Mouse (Mus musculus): ENCODE data around the gene Ppp5c. TPM values are rescaled to one million over a fixed set of nuclear protein-coding genes. Genes with fewer than 3 reads are reported as not detected.

The Ppp5c gene
- total RNA-seq, 2 experiments from 2014 or later, result 146 to 147 TPM

DNA sequence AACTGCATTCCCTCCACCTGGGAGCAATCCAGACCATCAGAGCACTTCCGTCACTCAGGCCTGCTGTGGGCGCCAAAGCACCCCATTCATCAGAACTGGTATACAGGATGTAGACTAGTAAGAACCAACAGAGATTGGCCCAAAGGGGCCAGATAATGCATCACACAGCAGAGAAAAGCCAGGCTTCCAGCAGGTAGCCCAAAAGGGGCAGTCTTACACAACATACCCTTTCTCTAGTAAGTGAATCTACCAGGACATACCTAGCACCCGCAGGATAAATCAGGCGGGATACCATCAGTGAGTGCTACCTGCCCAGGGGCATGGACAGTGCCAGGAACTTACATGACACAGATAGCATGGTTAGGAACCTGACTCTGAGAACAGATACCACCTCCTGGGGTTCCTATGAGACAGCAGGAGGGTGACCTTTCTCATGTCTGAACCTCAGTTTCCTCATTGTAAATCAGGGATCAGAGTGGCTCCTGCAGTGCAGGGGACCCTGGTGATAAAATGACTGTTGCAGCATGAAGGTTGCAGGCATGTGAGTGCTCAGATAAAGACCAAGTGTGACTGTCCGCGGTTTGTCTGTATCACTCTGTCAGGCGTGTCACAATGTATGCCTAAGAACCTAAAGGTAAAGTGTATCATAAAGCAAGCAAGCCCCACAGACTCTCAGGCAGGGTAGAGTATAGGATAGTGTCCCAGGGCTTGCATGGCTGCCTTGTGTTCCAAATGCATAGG, 8.1 kb downstream of the Ppp5c start:
- DNase-seq (ENCODE audit: low spot score in 2 of 2), result no peak

DNA sequence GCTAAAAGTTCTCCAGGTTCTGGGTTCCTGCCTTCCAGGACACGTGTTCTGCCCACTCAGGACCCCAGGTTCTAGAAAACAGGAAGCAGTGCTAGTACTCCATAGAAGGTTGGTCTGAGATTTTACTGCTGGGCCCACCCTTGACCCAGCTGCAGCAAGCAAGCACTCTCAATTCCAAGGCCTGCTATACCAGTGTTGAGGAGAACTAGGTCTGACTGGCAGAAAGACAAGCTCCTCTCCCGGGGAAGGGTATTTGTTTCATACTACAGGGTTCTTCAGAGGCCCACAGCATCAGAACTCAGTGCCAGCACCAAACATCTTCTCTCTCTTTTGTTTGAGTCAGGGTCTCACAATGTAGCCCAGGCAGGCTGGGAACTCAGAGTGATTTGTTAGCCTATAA, 9.8 kb downstream of the Ppp5c start:
- no peak for DNase-seq (ENCODE audit: low spot score in 2 of 2)

DNA sequence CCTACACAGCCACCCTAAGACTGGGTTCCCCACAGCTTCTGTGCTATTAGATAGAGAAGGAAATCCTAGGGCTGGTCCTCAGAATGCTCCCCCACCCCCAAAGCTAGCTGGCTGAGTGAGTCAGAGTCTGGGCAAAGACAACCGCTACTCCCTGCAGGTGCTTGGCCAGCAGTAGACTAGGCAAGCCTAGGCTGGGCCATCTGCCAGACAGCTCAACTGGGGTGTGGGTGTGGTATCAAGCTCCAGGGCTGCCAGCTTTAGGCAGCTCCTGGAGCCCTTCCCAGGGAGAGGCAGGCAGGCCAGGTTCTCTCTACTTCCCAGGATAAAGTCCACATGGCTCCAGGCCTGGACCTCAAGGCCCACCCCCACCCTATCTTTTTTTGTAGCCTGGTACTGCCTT, 10.7 kb downstream of the Ppp5c start:
- DNase-seq (ENCODE audit: low spot score in 2 of 2), result peak; percentile 92 to 96

DNA sequence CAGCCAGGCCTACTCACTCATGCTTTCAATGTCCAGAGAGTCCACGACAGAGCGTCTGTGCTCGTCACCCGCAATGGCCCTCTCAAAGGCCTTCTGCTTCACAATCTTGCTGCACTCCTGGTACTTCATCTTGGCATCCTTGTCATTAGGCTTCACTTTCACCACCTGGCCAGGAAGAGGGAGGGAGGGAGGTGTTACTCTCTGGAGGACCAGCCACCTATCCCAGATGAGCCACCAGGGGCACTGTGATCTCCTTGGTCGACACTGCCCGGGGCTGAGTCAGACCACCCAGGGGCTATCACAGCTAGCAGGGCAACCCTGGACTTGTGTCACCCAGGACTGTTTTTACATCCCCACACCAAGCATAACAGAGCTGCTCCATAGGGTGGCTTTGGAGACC, 12.3 kb downstream of the Ppp5c start:
- no peak for DNase-seq (ENCODE audit: low spot score in 2 of 2)

DNA sequence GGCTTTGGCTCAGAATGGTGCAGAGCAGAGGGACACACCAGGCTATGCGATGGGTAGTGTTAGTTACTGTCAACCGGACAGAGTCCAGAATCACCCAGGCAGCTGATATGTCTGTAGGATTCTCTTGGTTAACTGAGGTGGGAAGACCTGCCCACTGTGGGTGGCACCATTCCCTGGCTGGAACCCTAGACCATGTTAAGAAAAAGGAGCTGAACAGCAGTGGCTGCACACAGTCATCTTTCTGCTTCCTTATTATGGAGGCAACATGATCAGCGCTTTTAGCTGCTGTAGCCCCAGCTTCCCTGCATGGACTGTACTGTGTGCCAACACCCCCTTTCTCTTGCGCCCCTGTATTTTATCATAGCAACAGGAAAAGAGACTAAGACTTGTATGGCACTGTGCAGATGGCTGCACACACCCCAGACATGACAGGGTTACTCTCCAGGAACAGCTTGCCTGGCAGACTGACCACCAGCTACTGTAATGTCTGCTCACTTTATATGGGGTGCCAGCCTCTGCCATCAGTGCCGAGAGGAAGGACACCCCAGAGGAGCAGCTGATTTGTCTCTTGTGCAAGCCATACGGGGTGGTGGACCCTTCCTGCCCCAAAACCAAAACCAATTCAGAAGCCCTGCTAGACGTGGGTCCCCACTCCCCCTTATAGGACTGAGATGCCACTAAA, 15.7 kb downstream of the Ppp5c start:
- no peak for DNase-seq (ENCODE audit: low spot score in 2 of 2)

DNA sequence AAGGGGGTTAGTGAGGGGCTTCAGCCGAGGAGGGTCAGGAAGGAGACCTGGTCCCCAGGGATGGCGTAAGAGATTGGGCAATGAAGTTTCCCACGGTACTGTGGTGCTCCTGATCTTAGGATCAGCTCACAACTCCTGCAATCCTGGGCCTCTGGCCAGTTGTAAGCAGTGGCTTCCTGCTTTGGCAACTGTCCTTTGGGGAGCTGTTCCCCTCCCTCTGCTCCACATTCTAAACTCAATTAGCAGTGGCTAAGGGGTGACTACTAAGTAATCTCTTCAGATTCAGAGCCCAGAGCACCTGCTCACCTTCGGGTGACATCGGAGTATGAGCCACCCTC, 17.7 kb downstream of the Ppp5c start:
- no peak for DNase-seq (ENCODE audit: low spot score in 2 of 2)

DNA sequence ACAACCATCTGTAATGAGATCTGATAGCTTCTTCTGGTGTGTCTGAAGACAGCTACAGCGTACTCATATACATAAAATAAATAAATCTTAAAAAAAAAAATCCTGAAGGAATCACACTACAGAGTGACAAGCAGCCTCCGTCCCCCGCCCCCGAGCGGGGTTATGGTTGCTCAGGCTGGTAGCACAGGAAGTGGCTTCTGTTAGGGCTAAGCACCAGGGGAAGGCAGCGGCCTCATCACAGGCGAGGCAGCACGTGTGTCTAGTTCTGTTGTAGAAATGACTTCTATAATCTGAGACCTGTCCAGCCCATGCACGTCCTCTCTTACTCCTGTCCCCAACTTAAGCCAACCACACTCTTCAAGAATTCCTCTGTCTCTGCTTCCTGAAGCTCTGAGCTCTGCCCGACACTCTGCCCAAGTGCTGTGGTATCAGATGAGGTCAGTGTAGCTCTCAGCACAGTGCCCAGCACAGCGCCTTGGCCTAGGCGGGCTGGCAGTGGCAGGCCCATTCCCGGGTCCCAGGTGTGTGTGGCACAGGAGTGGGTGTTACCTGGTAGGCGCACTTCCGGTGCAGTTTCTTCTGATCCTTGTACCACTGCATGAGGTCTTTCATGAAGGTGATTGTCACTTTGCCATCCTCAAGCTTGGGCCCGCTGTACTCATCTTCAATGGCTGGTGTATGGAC, 18.3 kb downstream of the Ppp5c start:
- DNase-seq (ENCODE audit: low spot score in 2 of 2), result no peak

DNA sequence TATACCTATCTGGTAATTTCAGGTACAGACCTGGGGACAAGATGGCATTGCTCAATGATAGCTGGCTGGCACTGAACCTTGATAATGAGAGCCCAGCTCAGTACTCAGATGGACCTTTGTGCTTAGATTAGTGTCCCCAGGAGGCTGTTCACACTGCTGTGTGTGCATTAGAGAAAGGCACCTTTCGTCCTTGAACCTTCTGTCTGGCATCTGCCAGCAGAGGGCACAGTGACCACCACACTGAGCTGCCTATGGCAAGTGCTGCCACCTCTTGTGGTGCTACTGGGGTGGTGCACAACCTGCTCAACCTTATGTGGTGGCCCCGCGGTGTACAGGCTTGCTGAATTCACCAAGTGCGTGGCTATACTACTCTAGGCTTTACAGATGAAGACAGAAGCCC, 20.4 kb downstream of the Ppp5c start:
- DNase-seq (ENCODE audit: low spot score in 2 of 2), result no peak

DNA sequence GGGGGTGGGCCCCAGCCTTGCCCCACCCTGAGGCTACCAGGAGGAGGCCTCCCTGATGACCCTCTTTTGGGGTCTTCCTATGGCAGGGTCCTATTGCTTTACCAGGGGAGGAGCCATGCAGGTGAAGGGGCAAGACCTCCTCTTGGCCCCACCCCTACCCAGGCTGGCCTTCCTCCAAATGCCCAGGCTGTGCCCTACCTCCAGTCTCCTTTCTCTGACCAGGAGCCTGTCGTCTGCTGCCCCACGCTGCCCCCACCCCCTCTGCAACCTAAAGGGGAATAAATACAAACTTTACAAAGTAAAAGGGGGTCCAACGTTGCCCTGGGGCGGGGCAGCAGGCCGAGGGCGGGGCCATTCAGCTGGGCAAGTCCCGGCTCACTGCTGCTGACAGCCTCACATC, 23.0 kb downstream of the Ppp5c start:
- DNase-seq (ENCODE audit: low spot score in 2 of 2), result no peak

DNA sequence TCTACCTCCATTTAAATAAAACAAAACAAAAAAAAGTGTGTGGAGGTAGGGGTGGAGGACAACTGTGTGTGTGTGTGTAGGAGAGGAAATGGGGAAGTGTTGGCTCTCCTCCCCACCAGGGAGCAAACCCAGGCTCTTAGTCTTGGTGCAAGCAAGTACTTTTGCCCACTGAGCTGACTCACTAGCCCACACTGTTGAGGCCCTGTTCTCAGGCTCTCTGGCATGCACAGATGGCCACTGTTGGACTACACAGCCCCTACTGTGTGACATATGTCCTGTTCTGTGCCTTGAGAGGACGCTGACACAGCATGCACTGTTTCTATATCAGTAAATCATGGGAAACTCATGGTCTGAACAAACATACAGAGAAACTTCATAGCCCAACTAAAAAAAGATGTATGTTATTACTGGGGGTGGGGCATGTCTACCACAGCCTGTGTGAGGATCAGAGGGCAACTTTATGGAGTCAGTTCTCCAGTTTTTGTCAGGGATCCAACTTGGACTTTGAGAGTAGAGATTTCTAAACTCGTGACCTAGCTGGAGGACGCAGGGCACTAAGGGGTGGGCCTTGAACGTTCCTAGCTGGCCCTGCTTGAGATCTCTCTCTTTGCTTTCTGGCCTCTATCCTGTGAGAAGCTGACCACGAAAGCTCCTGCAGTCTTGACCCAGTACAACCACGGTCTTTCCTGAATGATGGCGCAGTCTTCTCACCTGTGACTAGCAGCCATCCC, 24.3 kb downstream of the Ppp5c start:
- DNase-seq (ENCODE audit: low spot score in 2 of 2), result no peak

DNA sequence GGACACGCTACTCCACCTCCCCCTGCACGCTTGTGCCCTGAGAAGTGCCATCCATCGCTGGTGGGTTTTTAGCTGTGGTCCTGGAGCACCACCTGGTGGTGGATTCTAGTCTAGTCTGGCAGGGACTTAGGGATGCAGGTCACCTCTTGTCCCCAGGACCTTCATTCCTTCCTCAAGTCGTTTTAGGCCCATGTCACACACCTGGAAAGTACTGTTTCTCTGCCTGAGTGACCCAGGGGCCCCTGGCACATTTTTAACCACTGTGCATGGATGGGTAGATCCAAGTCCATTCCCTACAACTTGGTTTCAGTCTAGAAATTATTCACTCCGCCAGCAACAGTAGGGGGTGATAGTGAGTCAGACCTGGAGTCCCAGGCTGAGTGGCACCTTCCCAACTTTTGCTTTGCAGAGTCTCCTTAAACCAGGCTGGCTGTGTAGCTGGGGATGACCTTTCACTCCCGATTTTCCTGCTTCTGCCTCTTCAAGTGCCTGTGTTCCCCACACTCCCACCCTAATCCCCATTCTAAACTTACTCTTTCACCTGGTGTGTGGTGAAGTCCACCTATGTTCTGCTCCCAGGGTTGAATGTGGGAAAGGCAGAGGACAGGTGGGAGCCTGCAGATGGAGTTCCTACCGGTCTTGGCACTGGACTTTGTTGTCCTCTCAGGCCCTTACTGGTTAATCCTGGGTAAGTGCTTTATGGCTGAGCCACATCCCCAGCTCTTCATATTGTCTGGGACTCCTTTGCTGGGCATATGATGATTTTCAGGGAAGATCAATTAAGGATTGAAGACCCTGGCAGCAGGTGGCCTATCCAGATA, 25.1 kb downstream of the Ppp5c start:
- peak; percentile 68 to 92 for DNase-seq (ENCODE audit: low spot score in 2 of 2)

DNA sequence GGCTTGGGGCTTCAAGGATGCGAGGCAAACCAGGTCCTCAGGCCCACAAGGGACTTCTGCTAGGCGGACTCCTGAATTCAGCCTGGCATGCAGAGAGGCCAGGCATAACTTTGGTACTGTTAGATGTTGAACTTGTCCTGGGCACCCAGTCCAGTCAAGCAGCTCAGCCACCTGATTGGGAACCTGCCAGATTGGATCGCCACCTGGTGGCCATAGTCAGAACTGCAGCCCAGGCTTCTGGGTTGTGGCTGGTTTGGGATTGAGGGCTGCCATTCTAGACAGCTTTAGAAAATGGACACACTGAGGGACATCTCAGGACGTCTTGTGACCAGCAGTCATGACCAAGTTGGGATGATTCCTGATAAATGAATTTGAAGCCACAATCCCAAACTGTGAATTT, 28.1 kb downstream of the Ppp5c start:
- DNase-seq (ENCODE audit: low spot score in 2 of 2), result peak; percentile 77 to 93

DNA sequence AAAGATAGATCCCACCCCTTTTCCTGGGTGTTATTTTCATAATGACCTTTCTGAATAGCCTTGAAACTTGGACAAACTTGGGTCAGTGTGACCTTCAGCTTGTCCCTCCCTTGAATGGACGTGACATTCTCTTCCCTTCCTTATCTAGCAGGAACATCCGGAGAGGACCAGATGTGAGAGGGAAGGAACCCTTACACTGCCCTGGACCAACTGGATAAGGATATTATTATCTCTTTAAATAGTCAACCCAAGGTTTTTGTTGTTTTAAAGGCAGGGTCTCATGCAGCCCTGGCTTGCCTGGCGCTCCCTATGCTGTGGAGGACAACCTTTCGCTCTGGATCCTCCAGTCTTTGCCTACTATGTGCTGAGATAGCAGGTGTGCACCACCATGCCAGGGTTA, 28.5 kb downstream of the Ppp5c start:
- DNase-seq (ENCODE audit: low spot score in 2 of 2), result no peak

DNA sequence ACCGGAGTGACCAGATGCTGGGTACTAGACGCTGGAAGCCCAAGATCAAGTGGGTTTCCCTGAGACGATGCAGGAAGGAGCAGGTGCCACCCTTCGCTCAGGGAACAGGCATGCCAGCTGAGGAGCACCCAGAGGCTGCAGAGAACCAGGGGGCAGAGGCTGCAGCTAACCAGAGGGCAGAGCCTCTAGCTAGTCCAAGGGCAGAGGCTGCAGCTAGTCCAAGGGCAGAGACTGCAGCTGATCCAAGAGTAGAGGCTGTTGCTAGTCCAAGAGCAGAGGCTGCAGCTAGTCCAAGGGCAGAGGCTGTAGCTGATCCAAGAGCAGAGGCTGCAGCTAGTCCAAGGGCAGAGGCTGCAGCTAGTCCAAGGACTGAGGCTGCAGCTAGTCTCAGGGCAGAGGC, 32.4 kb downstream of the Ppp5c start:
- DNase-seq (ENCODE audit: low spot score in 2 of 2), result no peak

DNA sequence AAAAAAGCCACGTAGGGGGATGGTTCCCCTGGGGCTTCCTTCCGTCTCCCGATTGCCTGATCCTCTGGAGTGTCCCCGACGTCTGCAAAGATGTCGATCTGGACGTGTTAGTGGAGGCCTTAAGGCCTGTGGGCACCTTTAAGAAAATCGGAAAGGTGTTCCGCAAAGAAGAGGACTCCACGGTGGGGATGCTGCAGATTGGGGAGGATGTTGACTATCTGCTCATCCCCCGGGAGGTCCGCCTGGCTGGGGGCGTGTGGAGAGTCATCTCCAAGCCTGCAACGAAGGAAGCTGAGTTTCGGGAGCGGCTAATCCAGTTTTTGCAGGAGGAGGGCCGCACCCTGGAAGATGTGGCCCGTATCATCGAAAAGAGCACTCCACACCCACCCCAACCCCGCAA, 33.3 kb downstream of the Ppp5c start:
- no peak for DNase-seq (ENCODE audit: low spot score in 2 of 2)

DNA sequence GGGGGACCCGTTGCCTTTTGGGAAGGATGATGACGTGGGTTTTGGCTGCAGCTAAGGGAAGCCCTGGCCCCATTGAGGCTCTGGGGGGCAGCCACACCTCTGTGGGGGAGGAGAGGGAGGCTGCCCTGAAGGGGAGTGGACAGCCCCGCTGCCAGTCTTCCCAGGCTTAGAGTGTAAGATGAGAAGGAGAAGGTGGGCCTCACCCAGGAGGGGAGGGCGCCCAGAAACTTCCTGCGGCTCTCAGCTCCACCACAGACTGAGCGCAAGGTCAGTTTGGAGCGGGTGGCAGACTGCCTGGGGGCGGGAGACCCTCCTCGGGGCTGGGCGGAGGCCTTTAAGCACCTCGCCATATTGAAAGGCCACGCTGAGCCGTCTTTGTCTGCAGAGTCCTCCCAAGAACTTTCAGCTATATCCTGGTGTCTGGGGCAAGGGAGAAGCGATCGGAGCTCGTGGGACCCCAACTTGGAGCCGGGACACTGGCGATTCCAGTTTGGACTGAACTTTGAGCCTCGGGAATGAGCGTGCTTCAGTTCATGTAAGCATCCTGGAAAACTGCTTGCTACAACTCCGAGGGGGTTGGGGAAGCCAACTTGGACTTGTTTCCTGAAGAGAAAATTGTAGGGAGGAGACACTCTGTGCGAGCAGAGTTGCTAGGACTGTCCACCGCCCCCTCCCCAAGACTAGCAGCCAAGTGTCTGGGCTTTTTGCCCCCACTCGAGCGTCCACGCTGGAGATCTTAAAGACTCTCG, 33.9 kb downstream of the Ppp5c start:
- DNase-seq (ENCODE audit: low spot score in 2 of 2), result no peak

DNA sequence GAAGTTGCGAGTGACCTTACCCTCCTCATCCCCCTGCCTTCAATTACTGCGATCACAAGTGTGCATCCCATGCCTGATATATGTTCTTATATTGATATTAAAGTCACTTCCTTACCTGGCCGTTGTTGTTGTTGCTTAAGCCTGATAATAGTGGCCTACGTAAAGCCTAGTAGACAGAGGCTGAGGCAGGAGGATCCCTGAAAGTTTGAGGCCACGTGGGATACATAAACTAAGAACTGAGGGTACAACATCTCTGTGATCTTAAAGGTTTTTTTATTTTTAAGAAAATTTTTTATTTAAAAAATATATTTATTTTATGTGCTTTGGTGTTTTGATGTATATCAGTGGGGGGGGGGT, 35.3 kb downstream of the Ppp5c start, which contains the start of gene Ccdc8:
Gene Ccdc8 (plus strand): TSS at position 258 of the 357 bp plus-strand sequence.
- no peak for DNase-seq (ENCODE audit: low spot score in 2 of 2)

DNA sequence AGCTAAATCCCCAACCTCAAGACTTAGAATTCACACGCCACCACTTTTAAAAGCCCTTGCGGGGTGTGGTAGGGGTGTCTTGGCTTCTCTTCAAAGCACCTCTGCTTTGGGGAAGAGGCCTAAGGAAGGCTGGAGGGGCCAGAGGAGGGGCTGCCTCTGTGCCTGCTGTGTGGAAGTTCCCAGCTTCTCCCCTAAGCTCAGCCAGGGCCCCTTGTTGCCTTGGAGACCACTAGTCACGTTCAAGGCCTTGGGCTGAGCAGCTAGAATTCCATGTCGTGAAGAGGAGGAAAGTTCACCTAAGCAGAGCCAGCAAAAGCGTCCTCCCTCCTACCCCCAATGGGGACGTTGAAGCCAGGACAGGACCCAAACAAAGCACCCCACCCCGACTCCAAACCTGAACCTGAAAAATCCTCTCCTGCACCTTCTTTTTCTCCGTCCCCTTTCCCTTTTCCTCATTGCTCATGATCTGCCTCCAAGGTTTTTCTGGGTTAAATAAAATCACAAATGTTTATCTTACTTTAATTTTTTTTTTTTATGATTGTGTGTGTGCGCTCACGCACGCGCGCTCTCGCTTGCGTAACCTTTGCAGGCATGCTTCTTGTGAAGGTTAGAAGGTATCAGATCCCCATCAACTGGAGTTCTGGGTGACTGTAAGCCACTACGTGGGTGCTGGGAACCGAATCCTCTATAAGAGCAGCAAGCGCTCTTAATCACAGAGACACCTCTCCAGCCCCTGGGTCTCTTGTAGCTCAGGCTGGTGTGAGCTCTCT, 35.9 kb downstream of the Ppp5c start:
- DNase-seq (ENCODE audit: low spot score in 2 of 2), result no peak

DNA sequence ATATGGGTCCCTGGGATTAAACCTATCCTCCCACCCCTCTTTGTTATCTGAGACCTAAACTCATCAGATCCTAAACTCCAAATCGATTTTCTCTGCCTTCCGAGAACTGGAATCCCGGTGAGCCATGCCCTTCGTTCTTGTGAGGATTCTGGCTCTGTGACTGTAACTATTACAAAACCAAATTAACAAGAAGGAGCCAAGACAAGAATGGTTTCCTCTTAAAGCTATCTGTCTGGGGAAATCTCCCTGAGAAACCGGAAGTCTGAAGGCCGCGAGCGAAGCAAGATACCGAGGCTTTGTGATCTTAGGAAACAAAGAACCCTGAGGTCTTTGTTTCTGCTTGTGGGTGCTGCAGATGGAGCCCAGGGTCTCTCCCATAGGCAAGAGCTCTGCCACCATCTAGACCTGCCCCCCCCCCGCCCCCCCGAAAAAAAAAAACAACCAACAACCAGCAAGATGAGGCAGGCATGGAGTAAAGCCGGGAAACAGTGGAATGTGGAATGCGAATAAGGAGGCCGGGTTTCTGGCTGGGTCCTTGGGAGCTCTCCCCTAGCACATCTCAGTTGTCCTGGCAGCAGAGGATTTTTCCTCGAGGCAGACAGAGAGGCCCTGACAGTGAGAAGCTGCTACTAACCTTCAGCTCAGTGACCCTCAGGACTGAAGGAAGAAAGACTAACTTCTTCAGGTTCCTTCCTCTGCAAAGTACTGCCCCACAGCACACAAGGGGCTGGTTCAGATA, 37.5 kb downstream of the Ppp5c start:
- DNase-seq (ENCODE audit: low spot score in 2 of 2), result no peak
